Mouse (Mus musculus) kidney, adult 18-20 months (tissue): ENCODE data around the gene Gclm.
A peak's percentile ranks its signal among the peaks of the same experiment; 100 is the strongest.
"Not testable (repeated sequence)": the region's sequence is repeated elsewhere in the genome, so short reads cannot be mapped to it uniquely, and the experiment has no call there.

ENCODE experiments used
- DNase-seq: peaks from one replicate; pipeline ENCODE4 v3.0.0; 2021

Gclm gene

GRCm38 (mm10) chr3:122245215-122245877, at the start of gene Gclm:
Gclm (plus strand) TSS chr3:122245557.
- peak; percentile 92 for DNase-seq

- DNase-seq = peak; percentile 37
Measured at GRCm38 (mm10) chr3:122196621-122197298, 48.6 kb upstream of the Gclm start.

- DNase-seq = no peak
Measured at GRCm38 (mm10) chr3:122198532-122198931, 46.8 kb upstream of the Gclm start.

- DNase-seq = peak; percentile 87
Measured at GRCm38 (mm10) chr3:122198966-122199381, 46.4 kb upstream of the Gclm start.

GRCm38 (mm10) chr3:122199600-122199999, 45.8 kb upstream of the Gclm start:
- no peak for DNase-seq

- DNase-seq = peak; percentile 26
Measured at GRCm38 (mm10) chr3:122200017-122200416, 45.3 kb upstream of the Gclm start.

GRCm38 (mm10) chr3:122200447-122200846, 44.9 kb upstream of the Gclm start:
- DNase-seq = no peak

GRCm38 (mm10) chr3:122202307-122202732, 43.0 kb upstream of the Gclm start:
- no peak for DNase-seq

- no peak for DNase-seq
Measured at GRCm38 (mm10) chr3:122203675-122204329, 41.6 kb upstream of the Gclm start.

GRCm38 (mm10) chr3:122205753-122206152, 39.6 kb upstream of the Gclm start:
- no peak for DNase-seq

- DNase-seq = peak; percentile 77
Measured at GRCm38 (mm10) chr3:122206279-122207070, 38.9 kb upstream of the Gclm start.

GRCm38 (mm10) chr3:122207766-122208165, 37.6 kb upstream of the Gclm start:
- DNase-seq = no peak

GRCm38 (mm10) chr3:122208296-122209225, 36.8 kb upstream of the Gclm start:
- DNase-seq = peak; percentile 31

- DNase-seq = peak; percentile 66
Measured at GRCm38 (mm10) chr3:122209511-122209910, 35.8 kb upstream of the Gclm start.

- DNase-seq = no peak
Measured at GRCm38 (mm10) chr3:122210434-122210833, 34.9 kb upstream of the Gclm start.

GRCm38 (mm10) chr3:122210846-122211245, 34.5 kb upstream of the Gclm start:
- DNase-seq = no peak

- no peak for DNase-seq
Measured at GRCm38 (mm10) chr3:122211446-122212125, 33.8 kb upstream of the Gclm start.

- DNase-seq = no peak
Measured at GRCm38 (mm10) chr3:122221240-122222036, 23.9 kb upstream of the Gclm start.

GRCm38 (mm10) chr3:122226972-122227371, 18.4 kb upstream of the Gclm start:
- not testable (repeated sequence) for DNase-seq

- DNase-seq = no peak
Measured at GRCm38 (mm10) chr3:122235772-122236171, 9.6 kb upstream of the Gclm start.
